Mouse (Mus musculus): ENCODE measurements at regions not wholly inside any gene's neighbourhood (a gene's known extent, or its start where the extent isn't known, plus 50 kb on each side); places are given as distances from the start of the nearest gene placed in this dataset.

DNA sequence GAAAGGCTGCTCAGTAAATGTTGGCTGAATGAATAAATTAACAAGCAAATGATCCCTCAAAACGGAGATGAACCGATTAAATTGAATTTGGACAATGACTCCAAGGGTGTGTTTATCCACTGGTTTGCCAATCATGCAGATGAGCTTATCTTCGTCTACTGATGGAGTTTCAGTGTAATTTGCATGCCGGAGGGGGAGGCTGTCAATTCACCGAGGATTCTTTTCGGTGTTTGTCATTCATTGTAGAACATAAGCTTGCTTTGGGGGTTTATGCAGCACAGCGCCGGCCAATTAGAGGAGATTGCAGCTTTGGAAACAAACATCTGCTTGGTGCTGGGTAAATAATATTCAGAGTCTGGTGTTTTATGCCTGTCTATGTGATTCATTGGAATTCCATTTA, 132.7 kb downstream of the Otoa start:
- WGBS = 79% methylated on average over 8 of the region's 8 CpGs
- Histone ChIP-seq H3K4me3 (no peak overlapping the region), H3K4me1 (replicated peaks) (peaks cover 4% of the 10 kb centered on the region), H3K27me3 (ENCODE audit: insufficient read depth, poor library complexity, severe bottlenecking) (no peaks in the 10 kb centered on the region), H3K9me3 (no peaks in the 10 kb centered on the region), H3K36me3 (no peaks in the 10 kb centered on the region), H3K27ac (no peak overlapping the region)
- no peak for DNase-seq (ENCODE audit: low spot score)

DNA sequence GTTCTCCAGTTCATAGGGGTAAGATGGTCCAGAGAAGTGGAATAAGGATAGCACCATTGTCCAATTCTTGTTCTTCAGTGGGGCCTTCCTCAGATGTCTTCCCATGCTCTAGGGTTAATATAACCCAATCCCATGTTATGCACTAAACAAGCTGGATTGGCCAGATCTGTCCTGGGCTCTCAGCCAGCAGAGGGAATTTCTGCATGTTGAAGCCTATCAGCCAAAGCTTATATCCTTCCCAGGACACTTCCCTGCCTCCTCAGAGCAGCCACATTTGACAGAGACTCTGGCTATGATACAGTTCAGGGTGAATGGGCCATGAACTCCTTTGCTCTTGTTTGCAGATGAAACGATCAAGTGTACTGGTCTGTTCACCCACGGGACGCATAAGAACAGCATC, 133.6 kb downstream of the Otoa start:
- no peak overlapping the region for H3K27ac ChIP-seq
- H3K4me3 ChIP-seq = no peak overlapping the region
- no peaks in the 10 kb centered on the region for H3K27me3 ChIP-seq (ENCODE audit: insufficient read depth, poor library complexity, severe bottlenecking)
- no peak for DNase-seq (ENCODE audit: low spot score)
- H3K9me3 ChIP-seq = no peaks in the 10 kb centered on the region
- H3K4me1 ChIP-seq (replicated peaks) = peaks cover 4% of the 10 kb centered on the region
- H3K36me3 ChIP-seq = no peaks in the 10 kb centered on the region
- 91% methylated on average over 3 of the region's 3 CpGs for WGBS

DNA sequence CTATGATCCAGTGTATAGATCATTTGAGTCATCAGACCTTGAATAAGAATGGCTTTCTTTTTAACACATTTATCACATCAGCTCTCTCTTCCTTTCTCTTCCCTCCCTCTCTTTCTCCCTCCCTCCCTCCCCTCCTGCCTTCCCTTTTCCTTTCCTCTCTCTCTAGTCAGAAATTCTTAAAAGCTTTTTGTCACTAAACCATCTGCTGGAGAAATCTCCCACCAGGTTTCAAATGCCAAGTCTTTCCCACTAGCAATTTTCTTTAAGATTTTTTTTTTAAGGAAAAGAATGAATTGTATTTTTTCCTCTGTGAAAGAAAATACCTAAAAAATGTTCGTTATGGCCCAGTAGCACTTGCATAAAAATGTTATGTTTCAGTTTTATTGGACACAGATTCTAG, 134.3 kb downstream of the Otoa start:
- WGBS = 73% methylated on average over 1 of the region's 1 CpGs
- Histone ChIP-seq H3K4me1 (replicated peaks) (peaks cover 4% of the 10 kb centered on the region), H3K9me3 (no peaks in the 10 kb centered on the region), H3K27ac (no peak overlapping the region), H3K4me3 (no peak overlapping the region), H3K27me3 (ENCODE audit: insufficient read depth, poor library complexity, severe bottlenecking) (no peaks in the 10 kb centered on the region), H3K36me3 (no peaks in the 10 kb centered on the region)
- DNase-seq (ENCODE audit: low spot score) = no peak

DNA sequence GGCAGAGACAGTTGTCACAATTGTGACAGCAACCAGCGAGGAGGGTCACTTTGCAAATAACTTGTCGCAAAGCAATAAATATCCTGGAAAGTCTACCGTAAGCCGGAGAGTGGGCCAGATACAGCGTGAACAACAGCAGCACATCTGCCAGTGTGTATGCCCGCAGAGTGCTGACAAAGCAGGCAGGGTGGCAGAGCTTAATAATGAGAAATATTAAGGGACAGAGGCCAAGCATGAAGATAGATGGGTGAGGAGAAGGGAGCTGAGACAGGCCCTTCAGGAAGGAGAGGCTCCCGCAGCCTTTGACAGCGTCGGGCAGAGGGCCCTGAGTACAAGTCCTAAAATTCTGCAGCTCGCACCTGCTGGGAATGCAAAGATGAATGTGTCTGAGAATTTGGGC, 136.6 kb downstream of the Otoa start:
- peaks cover 4% of the 10 kb centered on the region for H3K4me1 ChIP-seq (replicated peaks)
- DNase-seq (ENCODE audit: low spot score) = no peak
- no peak overlapping the region for H3K27ac ChIP-seq
- no peak overlapping the region for H3K4me3 ChIP-seq
- H3K27me3 ChIP-seq (ENCODE audit: insufficient read depth, poor library complexity, severe bottlenecking) = no peaks in the 10 kb centered on the region
- H3K9me3 ChIP-seq = no peaks in the 10 kb centered on the region
- H3K36me3 ChIP-seq = no peaks in the 10 kb centered on the region
- WGBS = 92% methylated on average over 10 of the region's 10 CpGs

DNA sequence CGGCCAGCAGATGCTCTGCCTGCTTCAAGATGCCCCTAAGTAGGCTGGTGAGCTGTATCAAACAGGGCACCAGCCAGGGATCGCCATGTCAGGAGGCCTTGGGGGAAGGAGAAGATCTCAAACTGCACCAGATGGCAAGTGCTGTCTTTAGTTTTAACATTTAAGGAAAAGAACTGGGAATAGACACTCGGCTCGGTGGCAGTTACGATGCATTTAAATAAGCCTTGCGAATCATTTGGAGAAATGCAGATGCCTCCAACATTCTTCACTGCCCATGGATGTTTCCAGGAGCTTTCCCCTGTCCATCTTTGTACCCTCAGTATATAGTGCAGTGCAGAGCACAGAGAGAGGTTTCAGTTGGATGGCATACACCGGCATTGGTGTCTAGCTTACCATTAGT, 139.7 kb downstream of the Otoa start:
- Histone ChIP-seq H3K27me3 (ENCODE audit: insufficient read depth, poor library complexity, severe bottlenecking) (no peaks in the 10 kb centered on the region), H3K9me3 (no peaks in the 10 kb centered on the region), H3K36me3 (no peaks in the 10 kb centered on the region), H3K4me1 (replicated peaks) (peaks cover 4% of the 10 kb centered on the region), H3K4me3 (no peak overlapping the region), H3K27ac (no peak overlapping the region)
- DNase-seq (ENCODE audit: low spot score) = no peak
- 92% methylated on average over 7 of the region's 7 CpGs for WGBS

DNA sequence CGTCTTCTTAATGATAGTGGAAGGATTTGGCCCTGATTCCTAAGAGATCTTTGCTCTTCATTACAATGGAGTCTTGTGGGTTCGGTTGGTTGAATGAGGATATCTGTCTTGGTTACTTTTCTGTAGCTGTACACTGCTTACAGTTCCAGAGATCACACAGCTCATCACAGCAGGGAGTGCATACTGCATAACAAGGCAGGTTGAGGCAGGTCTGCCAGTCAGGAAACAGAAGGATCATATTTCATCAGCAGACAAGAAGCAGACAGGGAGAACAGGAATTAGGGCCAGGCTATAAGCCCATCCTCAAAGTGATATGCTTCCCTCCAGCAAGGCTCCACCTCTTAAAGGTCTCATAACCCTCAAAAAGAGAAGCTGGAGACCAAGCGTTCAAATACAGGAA, 150.4 kb downstream of the Otoa start:
- DNase-seq (ENCODE audit: low spot score) = no peak
- 82% methylated on average over 3 of the region's 3 CpGs for WGBS
- H3K36me3 ChIP-seq = no peaks in the 10 kb centered on the region
- no peak overlapping the region for H3K27ac ChIP-seq
- 0 out of 2 replicates have a peak, but pooled peaks cover 2% of the 10 kb centered on the region for H3K4me1 ChIP-seq (replicated peaks)
- no peaks in the 10 kb centered on the region for H3K27me3 ChIP-seq (ENCODE audit: insufficient read depth, poor library complexity, severe bottlenecking)
- H3K9me3 ChIP-seq = no peaks in the 10 kb centered on the region
- H3K4me3 ChIP-seq = no peak overlapping the region

DNA sequence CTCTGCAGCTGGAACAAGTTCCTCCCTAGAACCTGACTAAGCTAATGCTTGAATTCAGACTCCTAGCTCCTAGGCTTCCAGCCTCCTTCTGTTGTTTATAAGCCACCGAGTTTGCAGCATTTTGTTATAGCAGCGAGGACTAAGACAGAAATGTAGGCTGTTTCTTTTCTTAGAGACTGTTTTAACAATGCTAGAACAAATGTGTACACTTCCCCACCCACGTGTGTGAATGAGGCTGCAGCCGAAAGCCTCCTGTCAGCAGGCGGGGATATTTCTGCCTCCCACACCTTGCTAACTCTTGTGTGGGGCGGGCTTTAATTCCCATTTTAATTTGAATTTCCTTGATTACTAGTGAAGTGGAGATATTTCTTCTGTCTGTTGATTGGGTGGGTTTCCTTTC, 153.4 kb downstream of the Otoa start:
- Histone ChIP-seq H3K27ac (no peak overlapping the region), H3K36me3 (no peaks in the 10 kb centered on the region), H3K9me3 (no peaks in the 10 kb centered on the region), H3K4me1 (replicated peaks) (0 out of 2 replicates have a peak, but pooled peaks cover 2% of the 10 kb centered on the region), H3K27me3 (ENCODE audit: insufficient read depth, poor library complexity, severe bottlenecking) (no peaks in the 10 kb centered on the region), H3K4me3 (no peak overlapping the region)
- 80% methylated on average over 6 of the region's 6 CpGs for WGBS
- no peak for DNase-seq (ENCODE audit: low spot score)

DNA sequence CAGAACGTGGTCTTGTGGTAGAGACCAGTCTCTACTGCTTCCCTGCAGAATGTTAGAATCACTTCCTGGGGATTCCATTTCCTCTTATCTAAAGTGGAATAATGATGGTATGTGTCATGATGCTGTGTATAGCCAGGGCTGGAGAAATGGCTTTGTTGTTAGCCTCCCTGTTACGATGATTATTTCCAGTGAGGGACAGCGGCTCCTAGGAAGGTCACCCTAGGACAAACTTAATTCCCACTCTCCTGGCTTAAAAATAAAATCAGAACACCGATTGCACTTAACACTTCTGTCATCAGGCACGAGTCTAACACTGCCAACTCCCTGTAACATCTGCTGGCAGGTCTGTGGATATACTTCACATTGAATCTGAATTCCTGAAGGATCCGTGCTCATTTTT, 151.9 kb upstream of the Hs3st2 start:
- 87% methylated on average over 6 of the region's 6 CpGs for WGBS
- no peak for DNase-seq (ENCODE audit: low spot score)
- Histone ChIP-seq H3K36me3 (no peaks in the 10 kb centered on the region), H3K27ac (no peak overlapping the region), H3K9me3 (no peaks in the 10 kb centered on the region), H3K4me3 (no peak overlapping the region), H3K4me1 (replicated peaks) (no peaks in the 10 kb centered on the region), H3K27me3 (ENCODE audit: insufficient read depth, poor library complexity, severe bottlenecking) (no peaks in the 10 kb centered on the region)

DNA sequence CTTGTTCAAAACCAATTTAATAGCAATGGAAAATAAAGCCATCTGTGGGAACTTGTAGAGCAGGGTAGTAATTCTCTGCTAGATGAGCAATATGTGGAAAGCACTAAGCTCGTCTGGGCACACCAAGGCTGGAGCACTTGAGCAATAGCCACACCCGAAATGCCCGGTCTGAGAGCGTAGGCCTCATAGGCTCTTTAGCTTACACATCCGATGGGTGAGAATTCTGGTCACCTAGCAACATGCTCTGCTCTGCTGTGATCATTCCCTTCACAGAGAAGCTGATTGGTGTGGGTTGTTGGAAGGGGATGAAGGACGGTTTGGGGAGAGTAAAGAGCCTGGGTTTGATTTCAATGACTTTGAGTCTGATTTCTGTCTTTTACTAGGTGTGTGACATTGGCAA, 143.8 kb upstream of the Hs3st2 start:
- H3K4me3 ChIP-seq = no peak overlapping the region
- H3K36me3 ChIP-seq = no peaks in the 10 kb centered on the region
- 86% methylated on average over 6 of the region's 6 CpGs for WGBS
- no peak overlapping the region for H3K27ac ChIP-seq
- no peaks in the 10 kb centered on the region for H3K27me3 ChIP-seq (ENCODE audit: insufficient read depth, poor library complexity, severe bottlenecking)
- no peak for DNase-seq (ENCODE audit: low spot score)
- H3K4me1 ChIP-seq (replicated peaks) = no peaks in the 10 kb centered on the region; the same call in 1 of the 2 replicates
- H3K9me3 ChIP-seq = no peaks in the 10 kb centered on the region

DNA sequence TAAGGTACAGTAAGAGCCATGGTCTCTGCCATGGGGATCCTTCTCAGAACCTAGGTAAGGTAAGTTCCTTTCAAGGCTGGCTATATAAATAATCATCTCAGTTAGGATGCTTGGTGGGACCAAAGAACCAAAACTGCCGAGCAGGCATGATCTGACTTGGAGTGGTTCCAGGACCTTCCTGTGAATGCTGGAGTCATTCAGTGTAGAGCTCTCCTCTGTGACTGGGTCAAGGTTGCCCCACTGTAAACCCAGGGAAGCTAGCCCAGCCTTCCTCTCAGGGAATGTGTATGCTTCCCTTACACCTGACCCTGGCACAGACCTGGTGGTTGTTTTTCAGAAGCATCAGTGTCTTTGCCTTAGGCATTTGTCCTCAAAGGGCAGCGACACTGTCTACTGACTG, 134.2 kb upstream of the Hs3st2 start:
- DNase-seq (ENCODE audit: low spot score) = no peak
- no peak overlapping the region for H3K27ac ChIP-seq
- no peaks in the 10 kb centered on the region for H3K36me3 ChIP-seq
- H3K9me3 ChIP-seq = no peaks in the 10 kb centered on the region
- 83% methylated on average over 2 of the region's 2 CpGs for WGBS
- H3K27me3 ChIP-seq (ENCODE audit: insufficient read depth, poor library complexity, severe bottlenecking) = no peaks in the 10 kb centered on the region; the same call in 1 of the 2 replicates
- H3K4me3 ChIP-seq = no peak overlapping the region
- no peaks in the 10 kb centered on the region for H3K4me1 ChIP-seq (replicated peaks)

DNA sequence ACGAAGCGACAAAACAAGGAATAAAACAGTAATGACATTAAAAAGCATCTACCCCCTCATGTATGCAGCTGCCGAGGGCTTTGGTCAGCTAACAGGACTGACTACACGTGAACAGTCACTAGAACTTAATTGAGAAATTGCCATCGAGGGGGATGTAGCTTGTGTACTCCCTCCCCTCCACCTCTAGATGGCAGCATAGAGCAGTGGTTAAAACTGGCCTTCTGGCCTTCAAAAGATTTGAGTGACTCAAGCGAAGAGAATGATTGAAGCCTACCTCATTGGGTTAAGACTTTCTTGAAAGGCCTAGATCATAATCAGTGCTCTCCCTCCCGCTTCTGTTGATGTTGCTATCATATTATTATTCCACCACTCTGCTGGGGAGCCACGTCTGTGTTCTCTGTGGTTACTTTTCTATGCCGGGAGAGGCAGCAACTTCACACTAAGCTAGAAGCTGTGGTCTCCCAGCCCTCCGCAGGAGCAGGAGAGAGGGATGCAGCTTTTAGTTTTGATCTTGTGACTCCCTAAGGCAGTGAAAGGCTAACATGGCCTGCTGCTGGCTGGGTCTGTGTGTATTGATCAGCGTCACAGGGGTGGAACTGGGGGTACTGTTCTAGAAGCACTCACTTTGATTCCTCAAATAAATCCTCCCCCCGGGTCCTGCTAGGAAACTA, 132.7 kb upstream of the Hs3st2 start:
- no peaks in the 10 kb centered on the region; the same call in 1 of the 2 replicates for H3K27me3 ChIP-seq (ENCODE audit: insufficient read depth, poor library complexity, severe bottlenecking)
- WGBS = 59% methylated on average over 12 of the region's 12 CpGs
- no peaks in the 10 kb centered on the region for H3K9me3 ChIP-seq
- H3K36me3 ChIP-seq = no peaks in the 10 kb centered on the region
- DNase-seq (ENCODE audit: low spot score) = peak; percentile 32
- H3K27ac ChIP-seq = no peak overlapping the region
- no peak overlapping the region for H3K4me3 ChIP-seq
- H3K4me1 ChIP-seq (replicated peaks) = no peaks in the 10 kb centered on the region

DNA sequence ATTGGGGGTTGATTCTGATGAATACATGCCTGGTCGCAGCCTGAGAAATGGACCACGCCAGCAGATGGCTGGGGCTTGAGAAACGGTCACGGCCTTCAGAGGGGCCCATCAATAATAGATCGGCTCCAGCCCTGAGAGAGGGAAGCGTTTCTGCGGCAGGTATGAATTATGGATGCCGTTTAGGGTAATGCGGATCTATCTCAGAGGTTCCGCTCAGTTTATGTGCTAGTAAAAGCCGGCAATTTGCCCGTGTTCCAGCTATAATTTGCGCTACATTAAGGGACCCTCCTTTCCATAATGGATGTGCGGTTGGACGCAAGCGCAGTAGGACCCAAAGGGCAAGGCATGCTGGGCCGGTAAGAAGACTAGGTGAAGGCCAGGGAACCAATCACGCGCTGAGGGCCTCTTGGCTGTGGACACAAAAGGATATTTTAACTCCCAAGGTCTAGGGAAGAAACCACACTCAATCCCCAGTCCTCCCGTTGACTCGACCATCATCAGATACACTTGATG, 132.1 kb upstream of the Hs3st2 start:
- H3K4me3 ChIP-seq = no peak overlapping the region
- H3K9me3 ChIP-seq = no peaks in the 10 kb centered on the region
- H3K36me3 ChIP-seq = no peaks in the 10 kb centered on the region
- no peaks in the 10 kb centered on the region for H3K4me1 ChIP-seq (replicated peaks)
- peak; percentile 3 for DNase-seq (ENCODE audit: low spot score)
- H3K27ac ChIP-seq = no peak overlapping the region
- 89% methylated on average over 21 of the region's 21 CpGs for WGBS
- no peaks in the 10 kb centered on the region; the same call in 1 of the 2 replicates for H3K27me3 ChIP-seq (ENCODE audit: insufficient read depth, poor library complexity, severe bottlenecking)

DNA sequence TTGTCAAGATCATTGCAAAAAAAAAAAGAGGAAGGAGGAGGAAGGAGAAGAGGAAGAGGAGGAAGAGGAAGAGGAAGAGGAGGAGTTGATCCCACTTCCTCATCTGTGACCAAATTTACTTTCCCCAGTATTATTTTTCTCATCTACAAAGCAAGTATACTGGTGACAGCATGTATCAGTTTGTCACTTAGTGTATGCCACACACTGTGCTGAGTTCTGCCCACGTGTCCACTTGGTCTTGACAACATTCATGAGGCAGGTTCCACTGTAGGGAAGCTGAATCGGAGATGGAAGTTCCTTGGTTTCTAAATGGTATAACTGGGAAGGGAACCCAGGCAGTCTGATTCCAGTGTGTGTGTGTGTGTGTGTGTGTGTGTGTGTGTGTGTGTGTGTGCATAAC, 122.3 kb upstream of the Hs3st2 start:
- H3K4me1 ChIP-seq (replicated peaks) = no peaks in the 10 kb centered on the region
- no peaks in the 10 kb centered on the region for H3K27me3 ChIP-seq (ENCODE audit: insufficient read depth, poor library complexity, severe bottlenecking)
- no peak for DNase-seq (ENCODE audit: low spot score)
- no peaks in the 10 kb centered on the region for H3K36me3 ChIP-seq
- no peak overlapping the region for H3K4me3 ChIP-seq
- no peaks in the 10 kb centered on the region for H3K9me3 ChIP-seq
- WGBS = 88% methylated on average over 2 of the region's 2 CpGs
- no peak overlapping the region for H3K27ac ChIP-seq

DNA sequence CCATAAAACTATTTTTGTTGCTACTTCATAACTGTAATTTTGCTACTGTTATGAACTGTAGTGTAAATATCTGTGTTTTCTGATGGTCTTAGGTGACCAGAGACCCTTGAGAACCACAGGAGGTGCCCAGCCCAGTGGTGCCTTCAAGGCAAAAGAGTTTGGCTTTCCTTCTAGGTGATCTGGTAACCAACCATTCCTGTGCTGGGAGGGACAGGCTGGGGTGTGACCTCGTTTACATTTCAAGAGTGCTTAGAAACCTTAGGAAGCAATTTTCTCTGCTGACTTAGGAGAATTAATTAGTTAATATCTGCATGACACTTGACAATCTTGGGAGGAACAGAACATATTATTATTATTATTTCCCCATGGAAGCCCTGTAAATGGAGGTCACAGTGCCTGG, 111.1 kb upstream of the Hs3st2 start:
- H3K4me3 ChIP-seq = no peak overlapping the region
- no peak for DNase-seq (ENCODE audit: low spot score)
- no peaks in the 10 kb centered on the region for H3K4me1 ChIP-seq (replicated peaks)
- H3K27ac ChIP-seq = no peak overlapping the region
- no peaks in the 10 kb centered on the region for H3K36me3 ChIP-seq
- no peaks in the 10 kb centered on the region for H3K27me3 ChIP-seq (ENCODE audit: insufficient read depth, poor library complexity, severe bottlenecking)
- WGBS = 51% methylated on average over 1 of the region's 1 CpGs
- no peaks in the 10 kb centered on the region for H3K9me3 ChIP-seq

Measured in hindbrain, embryonic 10.5 days (tissue).